Mouse (Mus musculus) lung, postnatal 25 days (tissue): Measurements from ENCODE around the gene Atp8b4.

ENCODE experiments used
- DNase-seq: peaks from one replicate; pipeline ENCODE4 v3.0.0; 2022; ENCODE audit warnings: low spot score

The Atp8b4 gene

DNA sequence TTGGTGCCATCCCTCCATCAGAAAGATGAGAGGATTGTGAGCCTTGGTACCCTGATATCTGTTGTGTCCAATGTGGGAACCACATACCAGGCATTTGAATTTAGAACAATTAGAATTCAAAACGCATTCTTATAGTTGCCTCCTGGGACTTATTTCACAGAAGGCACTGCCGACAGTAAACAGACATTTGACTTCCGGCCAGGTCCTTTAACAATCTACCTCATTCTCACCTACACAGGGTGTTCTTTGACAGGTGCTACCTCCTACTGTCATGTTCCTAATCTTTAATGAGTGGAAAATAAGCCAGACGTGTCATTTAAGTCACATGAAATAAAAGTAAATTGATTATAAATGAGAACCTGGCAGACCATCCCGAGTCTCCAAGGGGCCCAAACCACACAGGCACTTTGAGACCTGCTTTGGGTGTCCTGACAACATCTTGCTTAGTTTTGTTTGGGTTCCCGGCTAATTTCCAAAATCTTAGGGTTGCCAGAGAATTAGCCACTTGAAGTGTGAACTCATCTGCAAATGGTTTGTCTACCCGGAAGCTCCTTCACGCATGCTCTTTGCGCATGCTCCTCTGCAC, 67.9 kb downstream of the Atp8b4 start:
- DNase-seq, result no peak

DNA sequence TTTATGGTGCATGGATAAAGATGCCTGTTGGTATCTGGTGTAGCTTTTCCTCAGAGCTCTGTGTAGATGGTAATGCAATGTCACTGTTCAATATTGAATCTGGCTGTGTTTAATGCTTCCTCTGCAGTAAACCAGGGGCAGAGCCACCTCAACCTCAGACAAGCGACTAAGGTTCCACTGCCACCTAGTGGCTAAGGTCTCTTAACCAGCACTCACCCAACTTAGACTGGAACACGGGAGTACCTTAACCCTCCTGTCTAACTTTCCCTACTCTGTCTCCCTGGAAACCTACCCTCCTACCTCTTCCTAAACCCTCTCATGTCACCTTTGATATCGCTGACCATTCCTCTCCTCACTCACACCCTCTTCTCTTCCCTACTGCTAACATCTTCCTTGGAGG, 71.2 kb downstream of the Atp8b4 start:
- DNase-seq, result peak; percentile 59

DNA sequence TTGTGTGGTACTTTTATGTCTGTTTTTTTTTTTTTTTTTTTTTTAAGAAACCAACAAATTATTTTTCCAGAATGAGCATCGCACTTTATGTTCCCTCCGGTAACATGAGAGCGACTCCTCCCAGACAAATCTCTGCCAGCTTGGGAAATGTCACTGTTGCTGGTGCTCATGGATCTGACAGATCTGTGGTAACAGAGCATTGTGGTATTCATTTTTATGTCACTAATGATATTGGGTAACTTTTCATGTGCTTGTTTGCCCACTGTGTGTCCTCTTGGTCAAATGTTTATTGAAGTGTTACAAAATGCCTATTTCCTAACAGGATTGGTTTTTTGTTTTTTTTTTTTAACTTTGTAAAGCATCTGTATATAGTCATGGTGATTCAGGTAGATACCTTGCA, 75.3 kb downstream of the Atp8b4 start:
- no peak for DNase-seq

DNA sequence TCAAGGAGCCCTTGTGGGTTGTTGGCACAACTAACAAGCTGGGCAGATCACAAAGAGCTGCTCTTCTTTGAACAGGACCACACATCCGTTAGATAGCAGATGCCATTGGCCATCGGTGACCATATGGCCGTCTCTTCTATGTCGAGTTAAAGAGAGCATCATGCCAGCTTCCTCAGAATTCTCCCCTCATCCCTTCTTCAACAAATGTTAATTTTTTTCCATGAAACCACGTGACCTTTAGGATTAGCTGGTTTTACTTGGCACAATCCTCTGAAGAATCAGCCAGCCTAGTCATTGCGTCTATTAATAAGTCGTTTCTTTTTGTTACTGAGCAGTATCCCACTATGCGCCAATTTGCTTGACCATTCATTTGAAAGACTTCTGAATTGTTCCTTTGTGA, 75.8 kb downstream of the Atp8b4 start:
- no peak for DNase-seq

DNA sequence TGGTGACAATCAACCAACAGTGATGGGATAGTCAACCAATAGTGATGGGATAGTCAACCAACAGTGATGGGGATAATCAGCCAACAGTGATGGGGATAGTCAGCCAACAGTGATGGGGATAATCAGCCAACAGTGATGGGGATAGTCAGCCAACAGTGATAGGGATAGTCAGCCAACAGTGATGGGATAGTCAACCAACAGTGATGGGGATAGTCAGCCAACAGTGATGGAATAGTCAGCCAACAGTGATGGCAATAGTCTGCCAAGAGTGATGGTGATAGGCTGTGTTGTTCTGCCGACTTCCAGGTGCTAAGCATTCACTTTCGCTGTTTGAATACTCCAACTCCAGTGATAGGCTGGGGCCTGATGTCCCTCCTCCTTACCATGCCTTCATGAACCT, 79.6 kb downstream of the Atp8b4 start:
- no peak for DNase-seq

DNA sequence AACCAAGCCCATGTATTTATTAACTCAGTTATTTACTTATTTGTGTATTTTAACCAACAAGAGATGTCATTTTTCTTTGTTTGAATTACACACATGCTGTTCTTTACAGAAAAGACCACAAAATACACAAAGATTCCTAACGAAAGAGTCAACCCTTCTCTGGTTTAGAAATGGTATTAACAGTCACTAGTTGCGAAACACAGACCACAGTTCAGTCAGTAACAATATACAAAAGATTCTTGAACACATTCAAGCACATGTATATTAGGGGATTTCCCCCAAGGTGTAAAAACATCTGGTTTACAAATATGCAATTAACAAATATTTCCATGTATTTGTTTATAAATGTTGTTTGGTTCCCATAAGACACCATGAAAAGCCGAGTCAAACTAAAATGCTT, 81.6 kb downstream of the Atp8b4 start:
- no peak for DNase-seq

DNA sequence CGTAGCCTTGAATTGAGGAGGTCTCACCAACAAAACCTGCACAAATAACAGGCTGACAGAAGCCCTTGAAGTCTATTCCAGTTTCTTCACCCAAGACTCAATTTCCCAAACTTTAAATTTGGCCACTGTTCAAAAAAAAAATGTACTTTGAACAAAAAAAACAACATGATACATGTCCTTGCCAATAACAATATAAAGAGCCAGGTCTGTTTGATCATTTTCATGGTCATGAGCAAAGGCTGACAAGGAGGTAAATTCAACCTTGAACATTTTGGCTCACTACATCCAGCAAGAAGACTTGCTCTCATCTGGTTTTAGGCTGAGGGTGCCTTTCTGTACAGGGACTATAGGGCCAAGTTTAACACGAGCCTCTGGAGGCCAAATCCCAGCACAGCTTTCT, 83.7 kb downstream of the Atp8b4 start:
- DNase-seq, result no peak

DNA sequence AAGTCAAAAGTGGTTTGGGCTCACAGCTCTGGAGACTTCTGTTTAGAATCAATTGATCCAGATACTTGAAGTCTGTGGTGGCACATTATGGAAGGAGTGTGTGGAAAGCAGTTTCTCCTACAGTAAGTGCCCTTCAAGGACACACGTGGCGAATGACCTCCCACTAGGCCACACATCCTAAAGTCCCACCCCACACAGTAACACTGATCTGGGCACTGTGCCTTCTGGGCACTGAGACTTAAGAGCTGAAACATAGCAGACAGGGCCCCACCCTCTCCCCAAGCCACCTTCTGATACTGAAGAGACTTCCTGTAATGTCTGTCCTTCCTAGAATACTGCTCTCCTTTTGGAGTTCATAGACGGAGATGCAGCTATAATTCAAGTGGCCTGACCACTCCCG, 84.5 kb downstream of the Atp8b4 start:
- DNase-seq, result no peak

DNA sequence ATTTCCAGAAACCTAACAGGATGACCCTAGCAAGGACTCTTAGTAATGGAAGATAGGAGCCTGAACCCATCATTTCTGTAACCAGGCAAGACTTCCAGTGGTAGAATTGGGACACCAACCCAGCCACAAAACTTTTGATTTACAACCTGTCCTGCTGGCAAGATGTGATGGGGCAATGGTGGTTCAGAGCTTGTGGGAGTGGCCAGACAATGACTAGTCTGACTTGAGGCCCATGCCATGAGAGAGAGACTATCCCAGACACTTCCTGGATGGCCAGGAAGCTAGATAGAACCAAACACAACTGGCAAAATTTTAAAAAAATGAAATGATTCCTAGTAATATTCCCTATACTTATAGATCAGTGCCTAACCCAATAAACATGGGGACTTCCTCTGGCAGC, 87.7 kb downstream of the Atp8b4 start:
- DNase-seq, result no peak

DNA sequence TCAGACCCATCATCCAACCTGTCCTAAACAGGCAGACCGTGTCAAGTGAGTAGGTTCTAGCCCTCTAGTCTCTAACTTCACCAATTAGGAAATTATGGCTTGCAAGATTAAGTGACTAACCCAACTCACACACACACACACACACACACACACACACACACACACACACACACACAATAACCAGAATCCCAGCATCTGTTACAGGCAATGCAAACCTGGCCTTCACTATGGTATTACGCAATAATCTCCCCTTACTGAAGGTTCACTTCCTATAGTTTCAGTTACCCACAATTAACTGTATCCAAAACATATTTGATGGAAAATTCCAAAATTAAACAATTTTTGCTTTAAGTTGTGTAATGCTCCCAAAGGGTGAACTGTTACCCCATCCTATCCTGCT, 101.0 kb downstream of the Atp8b4 start:
- DNase-seq, result no peak

DNA sequence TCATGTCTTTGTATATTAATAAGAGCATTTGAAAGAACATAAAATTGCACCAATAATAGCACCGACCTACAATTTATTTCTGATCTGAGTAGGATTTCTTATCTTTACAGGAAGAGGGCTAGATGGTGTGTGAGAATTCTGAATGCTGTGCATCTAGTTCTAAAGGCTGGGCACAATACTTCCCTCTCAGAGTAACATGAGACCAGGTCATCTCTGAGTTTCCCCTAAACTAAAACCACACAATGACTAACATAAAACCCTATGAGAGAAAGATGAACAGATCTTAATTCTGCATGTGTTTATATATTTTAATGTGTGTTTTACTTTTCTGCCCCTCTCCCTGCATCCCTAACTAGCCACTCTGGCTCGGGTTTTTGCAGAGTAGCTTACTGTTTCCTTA, 101.5 kb downstream of the Atp8b4 start:
- DNase-seq, result no peak

DNA sequence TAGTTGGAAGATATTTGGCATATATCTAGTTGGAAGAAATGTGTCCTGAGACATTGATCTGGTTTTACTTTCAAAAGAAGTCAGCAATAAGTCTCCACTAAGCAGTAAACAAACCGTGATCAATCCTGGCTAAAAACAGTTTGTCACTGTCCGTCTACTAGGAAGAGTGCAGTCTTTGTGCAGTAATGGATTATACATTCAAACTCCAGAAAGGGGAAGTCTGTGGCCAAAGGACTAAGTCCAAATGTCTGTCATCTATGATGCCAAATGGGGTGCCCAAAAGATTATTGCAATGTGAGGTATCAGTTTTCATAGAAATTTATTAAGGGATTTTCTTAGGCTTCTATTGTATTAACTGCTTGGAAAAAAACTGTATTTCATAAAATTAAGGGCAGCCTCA, 102.3 kb downstream of the Atp8b4 start:
- no peak for DNase-seq

DNA sequence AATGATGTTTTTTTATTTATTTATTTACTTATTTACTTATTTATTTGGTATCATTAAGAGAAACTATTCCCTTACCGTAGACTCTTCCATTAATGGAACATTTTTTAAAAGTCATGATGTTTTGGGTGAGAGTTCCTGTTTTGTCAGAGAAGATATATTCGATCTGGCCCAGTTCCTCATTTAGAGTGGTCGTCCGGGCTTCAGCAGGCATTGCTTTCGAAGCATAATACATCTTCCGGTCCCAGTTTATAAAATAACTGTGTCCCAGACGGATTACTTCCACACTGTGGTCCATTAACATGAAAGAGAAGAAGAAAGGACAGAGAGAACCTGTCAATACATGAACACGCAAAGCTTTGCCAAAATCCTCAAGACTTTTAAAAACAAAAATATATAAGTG, 103.0 kb downstream of the Atp8b4 start:
- DNase-seq, result no peak

DNA sequence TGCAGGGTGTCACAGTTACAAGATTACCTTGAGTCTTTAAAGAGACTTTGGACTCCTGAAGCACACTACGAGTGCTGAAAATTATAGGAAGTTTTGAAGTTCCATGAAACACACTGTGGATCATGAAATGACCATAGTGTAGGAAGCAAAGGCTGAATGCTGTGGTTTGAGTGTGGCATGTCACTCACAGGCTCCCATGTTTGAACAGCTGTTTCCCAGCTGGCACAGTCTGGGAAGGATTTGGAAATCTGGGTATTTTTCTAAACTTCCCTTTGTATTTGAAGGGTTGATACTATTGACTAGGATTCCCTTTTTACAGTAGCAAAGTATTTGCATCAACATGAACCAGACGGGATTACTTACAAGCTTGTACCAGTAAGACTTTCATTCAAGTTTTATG, 105.5 kb downstream of the Atp8b4 start:
- no peak for DNase-seq

DNA sequence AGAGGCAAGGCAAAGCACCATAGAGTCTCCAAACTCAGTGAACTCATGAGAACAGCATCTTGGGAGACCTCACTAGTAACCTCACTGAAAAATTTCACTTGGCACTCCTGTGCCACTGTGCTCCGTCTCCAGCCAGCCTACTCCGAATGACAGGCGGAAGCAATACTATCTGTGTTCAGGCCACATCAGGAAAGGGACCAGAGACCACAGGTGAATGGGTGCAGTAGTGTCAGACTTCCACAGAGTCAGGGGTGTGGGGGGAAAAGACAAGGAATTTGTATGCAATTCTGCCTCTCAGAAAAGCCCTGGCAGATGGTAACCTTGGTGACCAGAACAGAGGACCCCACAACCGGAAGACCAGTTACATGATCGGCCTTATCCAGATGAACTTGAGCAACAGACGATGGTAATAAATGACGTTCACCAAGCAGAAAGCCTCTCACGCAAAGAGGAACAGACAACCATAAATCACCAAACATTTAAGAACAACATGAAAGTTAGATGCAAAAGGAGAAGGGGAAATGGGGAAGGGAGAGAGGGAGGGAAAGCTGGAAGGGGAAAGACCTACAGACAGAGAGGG, 112.9 kb downstream of the Atp8b4 start:
- DNase-seq, result no peak

DNA sequence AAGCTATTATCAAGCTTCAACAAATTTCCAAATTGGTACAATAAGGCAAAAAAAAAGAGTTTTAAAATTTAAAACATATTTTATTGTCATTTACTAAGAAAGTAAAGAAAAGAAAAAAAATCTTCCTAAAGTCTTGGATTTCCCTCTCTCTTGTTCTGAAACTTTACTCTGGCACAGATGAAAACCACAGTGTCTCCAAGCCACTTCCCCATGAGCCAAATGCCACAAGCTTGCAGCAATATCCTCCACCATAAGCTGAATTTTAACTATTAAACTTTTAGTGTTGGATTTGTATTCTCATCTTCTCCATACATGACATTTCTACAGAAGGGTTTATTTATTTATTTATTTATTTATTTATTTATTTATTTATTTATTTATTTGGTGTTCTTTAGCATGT, 114.4 kb downstream of the Atp8b4 start:
- no peak for DNase-seq

DNA sequence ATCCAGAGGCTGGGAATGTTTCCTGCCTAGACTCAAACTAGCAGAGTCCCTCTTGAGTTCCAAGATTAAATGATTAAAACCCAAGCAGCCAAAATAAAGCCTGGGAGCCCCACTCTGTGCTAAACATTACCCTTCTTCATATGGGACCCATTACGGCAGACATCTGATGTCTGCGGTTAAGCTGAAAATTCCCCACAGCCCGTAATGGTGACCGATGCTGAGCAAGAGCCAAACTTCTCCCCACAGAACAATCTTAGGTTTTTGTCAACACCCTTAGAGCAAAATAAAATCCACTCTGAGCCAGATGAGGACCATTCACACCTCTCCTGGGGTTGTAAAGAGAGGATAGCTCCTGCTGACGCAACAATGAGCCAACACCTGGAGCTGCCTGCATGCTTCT, 120.2 kb downstream of the Atp8b4 start:
- no peak for DNase-seq

DNA sequence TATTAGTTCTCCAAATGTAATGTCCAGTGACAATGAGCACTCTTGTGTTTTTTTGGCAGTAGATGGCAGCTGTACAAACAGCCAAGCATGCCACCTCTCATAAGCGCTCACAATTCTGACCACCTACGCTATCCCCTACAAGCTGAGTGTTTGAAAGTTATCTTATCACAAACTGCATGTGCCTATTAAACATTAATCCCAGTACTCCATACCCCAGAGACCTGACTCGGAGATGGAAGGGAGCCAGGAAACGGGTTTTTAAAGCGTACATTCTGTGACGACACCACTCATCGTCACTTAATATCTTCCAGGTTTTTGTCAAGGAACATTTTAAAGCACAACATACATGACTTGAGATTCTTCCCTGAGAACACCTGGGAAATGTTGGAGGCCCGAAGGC, 128.8 kb downstream of the Atp8b4 start:
- no peak for DNase-seq

DNA sequence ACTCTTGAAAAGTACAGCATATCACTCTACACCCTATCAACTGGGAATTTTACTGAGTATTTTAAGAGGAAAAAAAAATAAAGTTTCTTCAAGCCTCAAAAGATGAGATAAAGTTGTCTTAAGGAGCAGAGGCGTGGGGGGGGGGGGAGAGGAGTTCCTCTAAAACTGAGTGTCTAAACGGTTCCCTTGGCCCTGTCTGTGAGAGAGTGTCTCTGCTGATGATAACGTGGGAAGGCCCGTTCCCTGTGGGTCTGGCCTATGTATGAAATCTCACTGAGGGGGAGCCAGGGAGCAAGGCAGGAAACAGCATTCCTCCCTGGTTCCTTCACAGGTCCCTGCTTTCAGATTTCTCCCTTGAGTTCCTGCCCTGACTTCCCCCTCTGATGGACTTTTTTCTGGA, 130.7 kb downstream of the Atp8b4 start:
- no peak for DNase-seq

DNA sequence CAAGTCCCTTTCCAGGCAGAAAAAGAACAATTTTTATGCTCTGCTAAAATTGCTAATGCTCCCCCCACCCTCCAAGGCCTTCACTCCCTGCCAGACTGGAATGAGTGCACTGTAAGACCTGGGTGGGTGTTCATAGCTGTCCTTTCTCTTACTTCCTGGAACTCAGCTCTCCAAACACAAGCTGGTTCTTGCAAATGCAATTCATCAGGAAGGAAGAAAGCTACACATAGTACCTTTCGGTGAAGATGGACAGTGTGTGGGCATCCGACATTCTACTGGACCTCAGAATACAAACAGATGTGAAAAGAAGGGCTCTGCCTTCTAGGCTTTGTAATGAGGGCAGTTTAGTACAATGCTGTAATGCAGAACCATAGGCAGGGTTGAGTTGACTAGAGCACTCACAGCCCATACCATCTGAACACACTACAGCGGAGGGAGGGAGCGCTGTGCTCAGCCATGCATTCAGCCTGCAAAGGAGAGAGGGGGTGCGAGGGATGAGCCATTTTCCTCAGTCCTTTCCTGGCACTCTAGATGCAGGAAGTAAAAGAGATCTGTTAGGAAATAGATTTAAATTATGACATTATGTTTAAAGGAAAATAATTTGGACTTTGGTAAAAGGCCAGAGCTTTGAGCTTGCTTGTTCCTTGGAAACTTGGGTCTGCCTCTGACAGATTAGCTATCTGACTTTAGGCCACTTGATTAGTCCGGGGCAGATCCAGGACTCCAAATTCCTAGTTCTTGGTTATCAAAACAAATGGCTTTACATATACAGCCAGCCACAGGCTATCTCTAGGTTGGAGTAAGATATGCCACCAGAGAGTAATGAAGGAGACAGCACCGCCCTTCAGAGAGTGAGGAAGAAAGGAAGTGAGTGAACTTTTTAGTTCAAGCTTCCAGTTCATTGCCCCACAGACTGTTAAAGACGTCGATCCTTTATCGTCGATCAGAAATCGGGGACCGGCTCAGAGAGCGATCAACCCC, 136.4 kb downstream of the Atp8b4 start:
- DNase-seq, result no peak

DNA sequence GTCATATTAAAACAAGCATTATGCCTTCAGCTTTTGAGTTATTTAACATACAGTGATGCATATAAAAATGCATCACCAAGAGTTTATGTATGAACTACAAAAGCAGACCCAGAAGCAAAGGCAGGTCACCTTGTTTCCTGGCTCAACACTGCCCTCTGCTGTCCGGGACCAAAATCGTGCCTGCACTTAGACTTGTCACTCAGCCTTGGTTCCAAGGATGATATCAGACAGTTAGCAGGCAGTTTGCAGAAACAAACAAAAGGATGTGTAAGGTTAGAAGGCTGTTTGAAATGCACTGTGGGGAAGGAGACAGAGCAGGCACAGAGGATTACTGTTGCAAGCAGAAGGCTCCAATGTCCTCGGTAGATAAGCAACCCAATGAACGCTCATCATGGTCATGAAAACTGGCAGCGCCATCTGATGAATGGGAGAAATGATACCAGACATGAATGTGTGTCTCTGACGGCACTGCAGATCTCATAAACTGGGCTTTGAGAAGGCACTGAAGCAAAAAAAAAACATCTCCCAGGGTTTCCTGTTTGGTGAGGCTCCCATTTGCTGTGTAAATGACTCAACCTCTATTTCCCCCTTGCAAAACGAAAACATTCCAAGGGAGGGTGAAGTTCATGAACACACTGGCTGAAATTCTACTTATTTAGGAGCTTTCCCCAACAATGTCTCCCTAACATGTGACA, 137.3 kb downstream of the Atp8b4 start:
- peak; percentile 70 for DNase-seq

DNA sequence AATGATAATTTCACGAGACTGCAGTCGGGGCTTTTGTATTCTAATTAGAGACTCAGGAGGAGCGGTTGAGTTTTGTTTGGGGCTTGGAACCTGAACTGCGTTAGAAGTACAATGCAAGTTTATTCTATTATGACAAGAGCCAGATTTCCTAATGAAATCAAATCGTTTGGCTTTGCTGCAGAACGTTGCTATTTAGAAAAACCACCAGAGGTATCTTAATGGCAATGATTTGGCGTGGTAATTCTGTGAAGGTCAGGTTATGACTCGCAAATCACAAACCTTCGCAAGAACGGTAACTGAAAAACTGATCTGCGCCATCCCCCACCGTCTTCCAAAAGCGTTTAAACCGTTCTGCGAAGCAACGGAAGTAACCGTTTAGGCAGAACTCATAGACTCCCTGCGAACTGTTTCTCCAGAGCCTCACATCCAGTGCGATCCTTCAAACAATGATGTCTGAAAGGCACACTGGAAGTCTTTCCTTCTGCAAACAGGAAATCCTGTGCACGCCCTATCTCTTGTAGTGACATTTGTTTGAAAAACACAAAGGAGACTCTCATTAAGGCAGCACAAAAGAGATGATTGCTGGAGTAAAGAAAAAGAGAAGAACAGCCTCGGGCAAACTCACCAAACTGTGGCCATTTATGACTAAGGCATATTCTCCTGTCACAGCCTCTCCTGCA, 139.2 kb downstream of the Atp8b4 start:
- peak; percentile 5 for DNase-seq
